Mouse (Mus musculus) thymus, adult 2 months (tissue): Measurements from ENCODE around the gene Lce6a.

ENCODE experiments used
- CTCF ChIP-seq: fragments of 200-500 bp; IDR thresholded peaks from 2 replicates; pipeline ENCODE4 v1.5.1; 2012; ENCODE audit warnings: mild to moderate bottlenecking, control low read depth, low read length, moderate library complexity, borderline replicate concordance; ENCODE audit not compliant: control insufficient read depth, poor library complexity, insufficient read depth; ENCODE audit errors: extremely low read depth
- POLR2A ChIP-seq: fragments of 200-500 bp; IDR thresholded peaks from 2 replicates; pipeline ENCODE4 v1.6.1; 2012; ENCODE audit warnings: mild to moderate bottlenecking, low read length, control low read depth, moderate library complexity; ENCODE audit not compliant: control insufficient read depth, poor library complexity, insufficient read depth; ENCODE audit errors: extremely low read depth

- TF ChIP-seq CTCF = no peak
- TF ChIP-seq POLR2A = no peak
Measured at GRCm38 (mm10) chr3:92607392-92607791, 14.1 kb downstream of the Lce6a start, which contains the start of gene 2210017I01Rik.
